Mouse (Mus musculus) heart, embryonic 16.5 days (tissue): ENCODE measurements around the gene Sfrp4. TPM values are rescaled to one million over a fixed set of nuclear protein-coding genes. Genes with fewer than 3 reads are reported as not detected.

Experiments
- ATAC-seq: fragments of 200-750 bp; cut with Nextera tagmentation; replicated peaks from 2 replicates; pipeline ENCODE4 v1.8.0; 2017; ENCODE audit warnings: moderate number of reproducible peaks; ENCODE audit not compliant: insufficient read depth, low FRiP score; ENCODE audit errors: extremely low read depth
- H3K27ac ChIP-seq: fragments of 300-500 bp; sonication (generic); 2 replicates; pipeline ENCODE4 v1.5.1; 2014; ENCODE audit warnings: mild to moderate bottlenecking, low read length, control low read depth, moderate library complexity
- H3K27me3 ChIP-seq: fragments of 300-500 bp; sonication (generic); 2 replicates; pipeline ENCODE4 v1.6.1; 2014; ENCODE audit warnings: low read length, mixed read lengths; ENCODE audit not compliant: control insufficient read depth, insufficient read depth
- H3K36me3 ChIP-seq: fragments of 300-500 bp; sonication (generic); 2 replicates; pipeline ENCODE4 v1.6.1; 2014; ENCODE audit not compliant: control insufficient read depth, insufficient read depth
- H3K4me1 ChIP-seq: fragments of 300-500 bp; sonication (generic); 2 replicates; pipeline ENCODE4 v1.6.1; 2014; ENCODE audit warnings: low read length, mixed read lengths; ENCODE audit not compliant: control insufficient read depth, insufficient read depth
- H3K4me2 ChIP-seq: fragments of 300-500 bp; sonication (generic); 2 replicates; pipeline ENCODE4 v1.6.1; 2014; ENCODE audit warnings: low read depth, mild to moderate bottlenecking, control low read depth, low read length
- H3K4me3 ChIP-seq: fragments of 300-500 bp; sonication (generic); 2 replicates; pipeline ENCODE4 v1.5.1; 2014; ENCODE audit warnings: mild to moderate bottlenecking, control low read depth, low read length
- H3K9ac ChIP-seq: fragments of 300-500 bp; sonication (generic); 2 replicates; pipeline ENCODE4 v1.6.1; 2014; ENCODE audit warnings: low read length, control low read depth
- H3K9me3 ChIP-seq: fragments of 300-500 bp; sonication (generic); replicated peaks from 2 replicates; pipeline ENCODE4 v1.6.1; 2016; ENCODE audit warnings: low read length; ENCODE audit not compliant: control insufficient read depth
- WGBS: fragments of 180-500 bp; shearing (Covaris S2); extraction: QIAGEN DNeasy Blood & Tissue Kit; methylation state at CpG from one replicate; pipeline ENCODE4 v1.1.7; 2014; 5-methylcytosine and 5-hydroxymethylcytosine counted together
- polyA plus RNA-seq: library from polyadenylated mRNA; unstranded; fragments of >200 nt; fragmentation: Nextera tagmentation; extraction: Ambion mirVana; gene quantifications from 2 replicates; pipeline ENCODE4 v1.2.1, GENCODE M21; 2015

The Sfrp4 gene
- polyA plus RNA-seq, 1 experiment from 2014 or later = 0.41 TPM

DNA sequence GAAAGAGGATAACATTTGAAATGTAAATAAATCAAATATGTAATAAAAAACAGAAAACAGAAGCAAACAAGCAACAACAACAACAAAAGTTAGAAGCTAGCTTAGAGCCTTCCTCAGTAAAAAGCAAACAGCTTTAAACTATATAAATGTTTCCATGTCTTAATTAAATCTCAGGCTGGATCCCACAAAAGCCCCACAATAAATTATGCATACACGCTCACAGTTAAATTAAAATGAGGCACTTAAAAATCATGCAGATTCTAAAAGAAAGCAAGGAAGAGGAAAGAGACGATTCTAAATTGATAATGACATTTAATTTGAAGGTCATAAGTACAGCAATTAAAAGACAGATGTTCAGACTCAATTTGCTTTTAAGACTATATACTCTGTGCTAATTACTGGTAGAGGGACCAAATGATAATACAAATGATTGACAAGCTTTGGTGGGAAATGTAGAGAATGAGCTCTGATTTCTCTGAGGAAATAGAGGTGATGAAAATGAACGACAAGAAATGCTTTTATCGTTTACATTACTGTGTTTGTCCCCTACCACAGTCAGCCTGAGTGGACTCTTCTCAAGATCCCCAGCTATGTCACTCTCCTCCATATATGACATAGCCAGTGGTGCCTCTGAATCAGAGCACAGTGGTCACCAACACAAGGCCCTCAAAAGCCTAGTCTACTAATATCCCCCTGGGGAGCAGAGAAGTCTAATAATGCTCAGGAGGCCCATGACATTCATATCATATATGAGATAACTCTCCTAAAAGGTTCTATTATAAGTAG is 45.6 kb downstream of the Sfrp4 start:
- no peak for ATAC-seq

DNA sequence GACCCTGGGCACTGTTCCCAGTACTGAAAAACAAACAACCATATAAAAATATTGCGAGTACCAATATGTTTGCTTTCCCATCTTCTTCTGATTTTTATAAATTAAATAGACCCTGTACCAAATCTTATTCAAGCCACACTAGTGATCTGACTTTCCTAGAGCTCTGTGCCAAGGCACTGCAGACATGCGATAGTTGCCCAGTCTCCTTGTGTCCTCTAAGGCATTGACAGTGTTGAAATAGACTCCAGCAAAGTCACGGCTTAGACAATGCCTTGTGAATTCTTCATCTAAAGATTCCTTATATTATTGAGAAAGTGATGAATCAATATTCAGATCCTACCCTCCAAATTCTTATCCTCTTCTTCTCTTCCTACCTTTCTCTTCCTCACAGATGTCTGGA is 51.1 kb downstream of the Sfrp4 start:
- no peak overlapping the region for H3K27ac ChIP-seq
- no peaks in the 10 kb centered on the region for H3K9me3 ChIP-seq
- H3K36me3 ChIP-seq = no peaks in the 10 kb centered on the region
- H3K4me1 ChIP-seq = no peaks in the 10 kb centered on the region
- no peak overlapping the region for H3K9ac ChIP-seq
- no peak for ATAC-seq
- no peak overlapping the region for H3K4me3 ChIP-seq
- no peak overlapping the region for H3K4me2 ChIP-seq
- 73% methylated on average over 3 of the region's 3 CpGs for WGBS
- no peaks in the 10 kb centered on the region for H3K27me3 ChIP-seq

More for the DNA sequence above, 45.6 kb downstream of the Sfrp4 start:
- no peak overlapping the region for H3K27ac ChIP-seq
- H3K4me2 ChIP-seq = no peak overlapping the region
- H3K36me3 ChIP-seq = no peaks in the 10 kb centered on the region
- H3K9me3 ChIP-seq = no peaks in the 10 kb centered on the region
- WGBS = 81% methylated on average over 4 of the region's 4 CpGs
- H3K4me1 ChIP-seq = no peaks in the 10 kb centered on the region
- no peak overlapping the region for H3K4me3 ChIP-seq
- no peaks in the 10 kb centered on the region for H3K27me3 ChIP-seq
- no peak overlapping the region for H3K9ac ChIP-seq

DNA sequence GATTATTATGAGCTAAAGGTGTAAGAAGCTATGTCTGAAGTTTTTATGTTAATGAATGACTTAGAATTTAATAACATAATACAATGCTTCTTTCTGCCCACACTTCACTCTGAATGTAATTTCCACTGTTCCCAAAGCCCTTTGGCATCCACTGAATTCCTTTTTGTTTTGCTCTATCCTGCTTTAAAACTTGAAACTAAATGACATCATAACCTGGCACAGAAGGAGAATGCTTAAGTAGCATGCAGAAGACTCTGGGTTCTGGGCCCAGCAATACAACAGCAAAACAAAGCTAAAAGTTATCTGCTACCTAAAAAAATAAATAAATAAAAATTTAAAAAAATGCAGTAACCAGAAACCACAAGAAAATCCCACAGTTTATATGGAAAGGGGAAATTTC is 51.7 kb downstream of the Sfrp4 start:
- Histone ChIP-seq H3K27ac (no peak overlapping the region), H3K4me3 (no peak overlapping the region), H3K4me2 (no peak overlapping the region), H3K9ac (no peak overlapping the region), H3K9me3 (no peaks in the 10 kb centered on the region), H3K36me3 (no peaks in the 10 kb centered on the region), H3K4me1 (no peaks in the 10 kb centered on the region), H3K27me3 (no peaks in the 10 kb centered on the region)
- ATAC-seq = no peak

Other genes starting within 250 kb of the Sfrp4 start
- 65.7 and 72.4 TPM in 2 replicates for gene Stard3nl, start 227.3 kb upstream of the Sfrp4 start, polyA plus RNA-seq
- 30.4 and 33.5 TPM in 2 replicates for gene Epdr1, start 3.2 kb upstream of the Sfrp4 start, polyA plus RNA-seq
- 0.81 and 0.88 TPM in 2 replicates for gene Nme8, start 74.7 kb downstream of the Sfrp4 start, polyA plus RNA-seq
- gene Gpr141, start 201.2 kb downstream of the Sfrp4 start, polyA plus RNA-seq = 0.46 and 1.1 TPM in 2 replicates